Mouse (Mus musculus): ENCODE measurements around the gene Gm49396. TPM values are rescaled to one million over a fixed set of nuclear protein-coding genes. Genes with fewer than 3 reads are reported as not detected.

Gm49396 gene
- total RNA-seq, 2 experiments from 2014 or later: 5.9 to 6.3 TPM

DNA sequence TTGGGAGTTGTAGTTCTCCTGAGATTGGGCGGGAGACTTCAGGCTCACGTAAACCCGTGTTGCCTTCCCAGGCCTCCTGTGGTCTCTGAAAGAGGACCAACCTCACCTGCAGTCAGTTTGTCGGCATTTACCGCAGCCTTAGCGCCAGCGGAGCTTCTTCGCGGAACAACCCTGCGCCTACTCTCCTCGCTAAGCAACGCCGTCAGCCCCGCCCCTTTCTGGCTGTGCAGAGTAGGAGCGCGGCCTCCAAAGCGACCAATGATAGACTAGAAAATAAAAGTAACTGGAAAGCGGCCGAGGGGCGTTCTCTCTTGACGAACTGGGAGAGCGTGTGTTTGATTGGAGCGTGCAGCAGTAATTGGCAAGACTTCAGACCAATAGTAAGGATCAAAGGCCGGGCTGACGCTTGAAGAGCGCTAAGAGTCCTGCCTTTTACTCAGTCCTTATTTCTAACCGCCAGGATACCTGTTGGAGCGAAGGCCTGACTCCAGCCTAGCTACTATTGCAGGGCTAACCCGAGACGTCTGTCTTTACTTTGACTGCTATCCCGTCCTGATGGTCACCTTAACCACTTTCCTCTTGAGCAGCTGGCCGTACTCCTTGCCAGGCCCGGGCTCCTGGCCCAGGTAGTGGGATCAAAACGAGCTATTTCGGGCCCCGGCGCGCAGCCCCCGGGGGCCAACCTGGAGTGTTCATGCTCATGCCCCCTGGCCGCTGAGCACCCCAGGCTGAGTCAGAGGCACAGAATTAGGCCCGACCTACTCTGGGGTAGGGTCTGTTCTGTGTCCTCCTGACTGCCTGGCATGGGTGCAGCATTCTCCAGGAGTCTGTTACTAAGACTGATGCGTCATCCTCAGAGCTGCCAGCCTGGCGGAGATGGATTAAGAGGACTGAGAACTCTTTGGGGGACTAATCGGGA lies 10.8 kb upstream of the Gm49396 start, which contains the start of the genes Hspb6 and Proser3:
Gene Hspb6, plus strand, starts transcription at position 77 of the 919 bp plus-strand sequence.
Gene Proser3, minus strand, starts transcription at position 198 of the 919 bp plus-strand sequence.
- intact Hi-C loops (cut with DNase I): no loop called here

DNA sequence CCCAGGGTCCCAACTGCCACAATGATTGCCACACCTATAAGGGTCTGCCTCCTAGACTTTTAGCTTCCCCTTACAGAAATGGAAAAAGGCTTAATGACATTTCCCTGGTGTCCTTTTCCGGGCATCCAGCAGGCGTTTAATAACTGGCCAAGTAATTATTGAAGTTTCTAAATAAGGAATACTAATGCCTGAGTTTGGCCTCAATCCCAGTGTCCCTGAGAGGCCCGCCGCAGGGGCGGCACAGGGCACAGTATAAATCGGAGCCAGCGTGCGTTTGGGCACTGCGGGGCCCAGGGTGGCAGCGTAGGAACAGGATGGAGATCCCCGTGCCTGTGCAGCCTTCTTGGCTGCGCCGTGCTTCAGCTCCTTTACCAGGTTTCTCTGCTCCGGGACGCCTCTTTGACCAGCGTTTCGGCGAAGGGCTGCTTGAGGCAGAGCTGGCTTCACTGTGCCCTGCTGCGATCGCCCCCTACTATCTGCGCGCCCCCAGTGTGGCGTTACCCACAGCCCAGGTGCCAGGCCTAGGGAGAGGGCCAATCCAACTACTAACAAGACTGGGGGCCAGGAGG lies 10.0 kb upstream of the Gm49396 start:
- no peak for DNase-seq
- intact Hi-C loops (cut with DNase I): no loop called here

More for the DNA sequence above, 10.8 kb upstream of the Gm49396 start, which contains the start of the genes Hspb6 and Proser3:
- peak; percentile 98 for DNase-seq

DNA sequence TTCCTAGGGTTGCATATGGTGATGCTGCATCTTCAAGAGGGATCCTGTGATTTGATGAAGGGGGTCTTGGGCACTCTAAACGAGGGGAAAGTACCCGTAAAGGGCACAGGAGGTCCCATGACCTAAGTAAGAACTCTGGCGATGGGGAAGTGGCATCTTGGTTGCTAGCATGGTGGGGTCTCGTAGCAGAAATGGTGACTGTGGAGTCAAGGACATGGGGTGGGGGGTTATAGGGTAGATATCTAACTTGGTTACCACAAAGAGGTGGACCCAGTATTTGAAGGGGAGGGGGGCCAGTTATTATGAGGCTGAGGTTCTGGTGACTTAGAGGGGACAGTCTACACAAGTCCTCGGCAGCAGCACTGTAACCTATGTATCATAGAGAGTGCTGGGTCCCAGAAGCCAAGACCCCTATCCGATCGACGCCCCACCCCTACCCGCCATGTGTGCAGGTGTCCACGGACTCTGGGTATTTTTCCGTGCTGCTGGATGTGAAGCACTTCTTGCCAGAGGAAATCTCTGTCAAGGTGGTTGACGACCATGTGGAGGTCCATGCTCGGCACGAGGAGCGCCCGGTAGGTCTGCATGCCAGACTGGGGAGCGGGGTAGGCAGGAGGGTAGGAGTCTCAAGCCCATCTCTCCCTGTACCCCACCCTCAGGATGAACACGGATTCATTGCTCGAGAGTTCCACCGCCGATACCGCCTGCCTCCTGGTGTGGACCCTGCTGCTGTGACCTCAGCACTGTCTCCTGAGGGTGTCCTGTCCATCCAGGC lies 9.1 kb upstream of the Gm49396 start:
- intact Hi-C loops (cut with DNase I): no loop called here
- DNase-seq: no peak

DNA sequence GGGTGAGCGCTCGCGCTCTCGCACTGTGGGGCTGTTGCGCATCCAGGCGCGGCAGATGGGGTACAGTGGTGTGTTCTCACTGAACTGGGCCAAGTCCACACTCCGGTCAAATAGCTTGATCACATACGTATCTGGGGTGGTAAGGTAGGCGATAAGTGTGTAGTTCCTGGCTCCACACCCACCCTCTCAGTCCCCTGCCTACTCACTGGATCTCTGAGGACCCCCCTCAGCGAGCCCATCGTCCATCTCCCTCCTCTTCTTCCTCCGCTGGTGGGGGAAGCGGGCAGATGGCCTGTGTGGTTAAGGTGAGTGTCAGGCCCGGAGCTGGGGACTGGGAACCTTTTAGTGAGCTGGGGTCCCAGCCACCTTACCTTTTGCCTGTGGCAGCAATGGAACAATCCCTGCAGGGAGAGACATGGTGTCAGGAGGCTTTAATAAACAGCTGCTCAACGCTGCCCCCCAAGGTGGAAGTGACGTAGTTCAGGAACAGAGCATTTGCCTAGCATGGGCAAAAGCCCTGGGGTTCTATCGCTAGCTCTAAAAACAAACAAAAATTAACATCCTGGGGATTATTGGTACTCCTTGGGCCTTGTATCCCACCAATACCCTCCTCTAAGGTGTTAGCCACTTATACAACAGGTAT lies 6.1 kb upstream of the Gm49396 start:
- no peak for DNase-seq
- intact Hi-C loops (cut with DNase I): no loop called here

GRCm38 (mm10) chr7:30557901-30558514 lies 5.1 kb upstream of the Gm49396 start:
- intact Hi-C loops (cut with DNase I): no loop called here
- no peak for DNase-seq

- no peak for DNase-seq
- intact Hi-C loops (cut with DNase I): no loop called here
These were observed 4.3 kb upstream of the Gm49396 start for GRCm38 (mm10) chr7:30558656-30559442.

GRCm38 (mm10) chr7:30559443-30559954 lies 3.6 kb upstream of the Gm49396 start, which contains the start of gene Lin37:
Gene Lin37 (minus strand): TSS chr7:30559838.
- peak; percentile 99 for DNase-seq
- intact Hi-C loops (cut with DNase I): no loop called here

GRCm38 (mm10) chr7:30560296-30560695 lies 2.8 kb upstream of the Gm49396 start:
- intact Hi-C loops (cut with DNase I): no loop called here

DNA sequence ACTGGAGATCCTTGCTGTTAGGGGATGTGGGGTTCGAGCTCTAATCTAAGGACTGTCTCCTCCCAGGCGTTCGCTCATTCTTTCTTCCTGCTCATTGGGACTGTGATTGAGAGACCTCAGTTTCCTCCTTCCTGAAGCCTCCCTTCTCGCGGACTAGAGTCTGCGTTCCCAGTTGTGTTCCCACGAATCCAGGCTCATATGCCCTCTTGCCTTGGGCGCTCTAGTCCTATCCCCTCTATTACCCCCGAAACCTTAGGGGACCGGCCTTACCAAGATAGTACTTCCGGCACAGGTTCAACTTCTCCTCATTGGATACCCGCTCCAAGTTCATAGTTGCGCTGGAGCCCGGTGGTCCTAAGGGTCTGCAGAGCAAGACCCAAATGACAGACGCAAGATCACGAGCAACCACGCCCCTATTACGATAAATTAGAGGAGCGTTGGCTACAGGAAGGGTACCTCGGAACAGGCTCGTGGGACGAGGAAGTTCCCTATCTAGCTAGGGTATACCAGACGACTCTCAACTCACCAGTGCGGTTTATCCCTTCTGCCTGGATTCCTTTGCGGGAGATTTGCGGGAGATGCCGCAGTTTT lies 523 bp upstream of the Gm49396 start:
- no peak for DNase-seq
- intact Hi-C loops (cut with DNase I): no loop called here

More at GRCm38 (mm10) chr7:30560296-30560695, 2.8 kb upstream of the Gm49396 start:
- DNase-seq: no peak

- intact Hi-C loops (cut with DNase I): no loop called here
- no peak for DNase-seq
These were observed 749 bp downstream of the Gm49396 start for GRCm38 (mm10) chr7:30563906-30564280.

DNA sequence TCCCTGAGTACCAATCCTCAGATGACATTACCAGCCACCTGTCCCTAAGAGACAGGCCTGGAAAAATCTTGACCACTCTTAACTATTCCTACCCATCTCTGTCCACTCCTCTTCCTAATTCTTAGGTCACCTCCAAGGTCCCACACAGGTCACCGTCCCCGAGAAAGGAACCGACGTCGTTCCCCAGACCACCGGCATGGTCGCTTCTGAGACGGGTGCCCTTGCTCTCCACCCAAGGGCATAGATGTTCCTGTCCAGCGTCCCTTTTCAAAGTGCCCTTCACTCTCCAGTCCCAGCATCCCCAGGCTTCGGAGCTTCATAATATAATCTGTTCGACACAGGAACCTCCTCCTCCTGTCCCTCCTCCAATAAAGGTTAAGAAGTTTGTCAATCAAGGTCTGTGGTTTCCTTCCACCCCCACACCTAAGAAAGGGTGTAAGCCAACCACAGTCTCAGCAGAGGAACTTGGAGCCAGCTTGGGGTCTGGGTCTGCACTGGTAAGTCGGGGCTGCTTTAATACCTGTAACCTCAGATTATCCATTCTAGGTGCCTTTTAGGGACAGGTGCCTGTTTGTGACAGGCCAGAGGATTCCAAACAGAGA lies 1.9 kb downstream of the Gm49396 start, which contains the start of gene Igflr1:
Gene Igflr1, plus strand, starts transcription at position 458 of the 602 bp plus-strand sequence.
- intact Hi-C loops (cut with DNase I): no loop called here

GRCm38 (mm10) chr7:30566033-30566432 lies 2.9 kb downstream of the Gm49396 start:
- no peak for DNase-seq
- intact Hi-C loops (cut with DNase I): no loop called here

More for the DNA sequence above, 1.9 kb downstream of the Gm49396 start, which contains the start of gene Igflr1:
- no peak for DNase-seq

DNA sequence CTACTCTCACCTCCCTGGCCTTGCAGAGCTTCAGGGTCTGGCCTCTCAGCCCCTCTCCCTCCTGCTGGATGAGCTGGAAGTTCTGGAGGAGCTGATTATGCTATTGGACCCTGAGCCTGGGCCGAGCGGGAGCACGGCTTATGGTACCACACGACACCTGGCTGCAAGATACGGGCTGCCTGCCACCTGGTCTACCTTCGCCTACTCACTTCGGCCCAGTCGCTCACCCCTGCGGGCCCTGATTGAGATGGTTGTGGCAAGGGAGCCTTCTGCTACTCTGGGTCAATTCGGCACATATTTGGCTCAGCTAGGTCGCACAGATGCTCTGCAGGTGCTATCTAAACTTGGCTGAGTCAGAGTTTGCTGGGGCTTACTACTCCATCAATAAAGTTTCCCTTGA lies 4.4 kb downstream of the Gm49396 start:
- DNase-seq: no peak
- intact Hi-C loops (cut with DNase I): no loop called here

DNA sequence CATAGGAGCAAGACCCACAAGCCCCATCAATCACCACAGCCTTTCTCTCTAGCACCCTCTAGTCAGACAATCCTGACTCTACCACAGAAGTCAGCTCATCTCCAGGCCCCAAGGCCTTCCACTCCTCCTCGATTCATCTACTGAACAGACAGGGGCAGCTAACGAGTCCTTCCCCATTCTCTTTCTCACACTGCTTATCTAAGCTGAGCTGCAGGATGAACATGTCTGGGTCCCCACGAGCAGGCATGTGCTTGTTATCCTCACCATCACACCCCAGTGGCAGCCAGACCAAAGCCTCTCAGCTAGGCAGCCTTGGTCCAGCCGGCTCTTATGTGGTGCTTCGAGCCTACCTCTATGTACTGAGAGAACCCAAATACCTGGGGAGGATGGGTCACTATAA lies 9.2 kb downstream of the Gm49396 start:
- no peak for DNase-seq
- intact Hi-C loops (cut with DNase I): no loop called here

DNA sequence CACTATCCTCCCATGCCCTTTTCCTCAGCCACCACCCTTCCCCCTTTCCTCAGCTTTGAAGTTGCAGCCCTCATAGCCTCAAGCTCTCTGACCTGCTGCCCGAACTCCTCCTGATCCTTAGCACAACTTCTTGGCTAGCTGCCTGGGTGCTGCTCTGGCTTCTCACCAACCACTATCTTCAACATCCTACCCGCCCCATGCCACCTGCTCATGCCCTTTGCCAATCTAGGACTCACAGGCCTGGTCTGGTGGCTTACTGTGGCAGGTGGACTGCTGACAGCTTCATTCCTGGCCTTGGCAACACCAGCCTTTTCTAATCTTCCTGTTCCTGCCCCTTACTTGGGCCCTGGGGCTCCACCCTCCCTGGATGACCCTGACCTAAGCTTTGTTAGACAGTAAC lies 9.8 kb downstream of the Gm49396 start:
- intact Hi-C loops (cut with DNase I): no loop called here
- DNase-seq: peak; percentile 66

DNA sequence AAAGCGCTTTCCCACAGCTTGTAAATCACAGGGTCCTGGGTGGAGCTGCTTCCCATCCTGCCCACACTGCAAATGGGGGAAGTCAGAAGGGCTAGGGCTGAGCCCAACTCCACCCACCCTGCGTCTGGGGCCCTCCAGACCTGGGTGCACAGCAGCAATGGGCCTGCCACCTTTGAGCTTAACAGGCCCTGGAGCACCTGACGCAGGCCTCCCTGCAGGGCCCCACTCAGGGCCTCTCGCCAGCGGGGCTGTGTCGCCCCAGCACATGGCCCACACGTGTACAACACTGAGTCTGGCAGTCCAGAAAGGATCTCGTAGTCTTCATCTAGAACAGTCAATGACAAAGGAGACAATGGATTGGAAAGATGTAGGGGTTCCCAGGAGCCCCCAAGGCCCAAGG lies 16.8 kb downstream of the Gm49396 start:
- no peak for DNase-seq
- intact Hi-C loops (cut with DNase I): no loop called here

GRCm38 (mm10) chr7:30581547-30581946 lies 18.4 kb downstream of the Gm49396 start:
- intact Hi-C loops (cut with DNase I): no loop called here
- no peak for DNase-seq

- intact Hi-C loops (cut with DNase I): no loop called here
- no peak for DNase-seq
These were observed 21.2 kb downstream of the Gm49396 start for GRCm38 (mm10) chr7:30584339-30584738.
